Mouse (Mus musculus) cortical plate, adult 2 months (tissue): ENCODE measurements around the gene Gm17324. TPM values are rescaled to one million over a fixed set of nuclear protein-coding genes. Genes with fewer than 3 reads are reported as not detected.

Experiments
- H3K27ac ChIP-seq: fragments of 200-500 bp; 2 replicates; pipeline ENCODE4 v1.5.1; 2012; ENCODE audit warnings: low read length, control low read depth, inconsistent platforms; ENCODE audit not compliant: insufficient read depth
- H3K4me1 ChIP-seq: fragments of 200-500 bp; 2 replicates; pipeline ENCODE4 v1.6.1; 2011; ENCODE audit warnings: low read length; ENCODE audit not compliant: control insufficient read depth, insufficient read depth
- H3K4me3 ChIP-seq: fragments of 200-500 bp; 2 replicates; pipeline ENCODE4 v1.5.1; 2011; ENCODE audit warnings: mild to moderate bottlenecking, low read length, control low read depth; ENCODE audit not compliant: insufficient read depth
- CTCF ChIP-seq: fragments of 200-500 bp; IDR thresholded peaks from 2 replicates; pipeline ENCODE4 v1.5.1; 2011; ENCODE audit warnings: mild to moderate bottlenecking, control low read depth, low read length; ENCODE audit not compliant: insufficient read depth; ENCODE audit errors: extremely low read depth
- POLR2A ChIP-seq: fragments of 200-500 bp; IDR thresholded peaks from 2 replicates; pipeline ENCODE4 v1.6.1; 2011; ENCODE audit warnings: mild to moderate bottlenecking, low read length, control low read depth; ENCODE audit not compliant: insufficient read depth; ENCODE audit errors: extremely low read depth
- polyA plus RNA-seq: library from polyadenylated mRNA; depleted of rRNA; stranded (reverse); fragments of >200 nt; gene quantifications from 2 replicates; pipeline ENCODE4 v1.2.3, GENCODE M21; 2012; rRNA removed

The Gm17324 gene
- polyA plus RNA-seq, 1 experiment = 1.1 TPM

- Histone ChIP-seq H3K4me1 (no peaks in the 10 kb centered on the region), H3K4me3 (no peak overlapping the region), H3K27ac (no peak overlapping the region)
- no peak for TF ChIP-seq CTCF
- no peak for TF ChIP-seq POLR2A
These were observed 16.1 kb downstream of the Gm17324 start for GRCm38 (mm10) chr9:78432471-78432870.

GRCm38 (mm10) chr9:78430486-78430885, 18.1 kb downstream of the Gm17324 start:
- TF ChIP-seq CTCF (no peak), POLR2A (no peak)
- H3K4me3 ChIP-seq = no peak overlapping the region
- no peaks in the 10 kb centered on the region for H3K4me1 ChIP-seq
- H3K27ac ChIP-seq = no peak overlapping the region

GRCm38 (mm10) chr9:78429551-78429950, 19.0 kb downstream of the Gm17324 start:
- H3K4me3 ChIP-seq = no peak overlapping the region
- H3K27ac ChIP-seq = no peak overlapping the region
- no peaks in the 10 kb centered on the region for H3K4me1 ChIP-seq
- TF ChIP-seq POLR2A (no peak), CTCF (no peak)

- Histone ChIP-seq H3K4me1 (no peaks in the 10 kb centered on the region), H3K4me3 (no peak overlapping the region)
- TF ChIP-seq POLR2A (no peak), CTCF (no peak)
These were observed 19.6 kb downstream of the Gm17324 start for GRCm38 (mm10) chr9:78428870-78429432.

GRCm38 (mm10) chr9:78428185-78428584, 20.4 kb downstream of the Gm17324 start:
- TF ChIP-seq POLR2A = no peak
- no peak for TF ChIP-seq CTCF
- no peak overlapping the region for H3K27ac ChIP-seq
- no peak overlapping the region for H3K4me3 ChIP-seq
- H3K4me1 ChIP-seq = no peaks in the 10 kb centered on the region

More at GRCm38 (mm10) chr9:78428870-78429432, 19.6 kb downstream of the Gm17324 start:
- no peak overlapping the region for H3K27ac ChIP-seq

GRCm38 (mm10) chr9:78427362-78427781, 21.2 kb downstream of the Gm17324 start:
- Histone ChIP-seq H3K4me3 (peak overlapping the region; percentile 26), H3K4me1 (no peaks in the 10 kb centered on the region), H3K27ac (no peak overlapping the region)
- TF ChIP-seq CTCF (no peak), POLR2A (no peak)

- Histone ChIP-seq H3K4me3 (no peak overlapping the region), H3K27ac (no peak overlapping the region), H3K4me1 (no peaks in the 10 kb centered on the region)
- TF ChIP-seq CTCF = no peak
- no peak for TF ChIP-seq POLR2A
These were observed 47.0 kb downstream of the Gm17324 start for GRCm38 (mm10) chr9:78401596-78401995.

GRCm38 (mm10) chr9:78400570-78400969, 48.0 kb downstream of the Gm17324 start:
- H3K27ac ChIP-seq = no peak overlapping the region
- TF ChIP-seq CTCF = no peak
- TF ChIP-seq POLR2A = no peak
- H3K4me1 ChIP-seq = no peaks in the 10 kb centered on the region
- H3K4me3 ChIP-seq = no peak overlapping the region

Other genes starting within 250 kb of the Gm17324 start
- gene Gsta1, start 218.1 kb downstream of the Gm17324 start, polyA plus RNA-seq = not detected in 2 replicates
- not detected in 2 replicates for gene Gm3776, start 191.7 kb downstream of the Gm17324 start, polyA plus RNA-seq
- gene Gm10639, start 158.9 kb downstream of the Gm17324 start, polyA plus RNA-seq = not detected in 2 replicates
- not detected in 2 replicates for gene Omt2a, start 134.0 kb downstream of the Gm17324 start, polyA plus RNA-seq
- gene Omt2b, start 121.2 kb downstream of the Gm17324 start, polyA plus RNA-seq = not detected in 2 replicates
- 0.28 and 0.44 TPM in 2 replicates for gene Gsta2, start 93.0 kb downstream of the Gm17324 start, polyA plus RNA-seq
- 0.26 TPM in 1 of 2 replicates, not detected in the other for gene Dppa5a, start 80.6 kb downstream of the Gm17324 start, polyA plus RNA-seq
- 0.06 and 0.08 TPM in 2 replicates for gene Ooep, start 70.1 kb downstream of the Gm17324 start, polyA plus RNA-seq
- gene Ddx43, start 53.0 kb downstream of the Gm17324 start, polyA plus RNA-seq = 0.21 and 0.27 TPM in 2 replicates
- 0.61 and 0.96 TPM in 2 replicates for gene Cgas, start 5.5 kb downstream of the Gm17324 start, polyA plus RNA-seq
- gene Mto1, start 578 bp downstream of the Gm17324 start, polyA plus RNA-seq = 29.6 and 30.4 TPM in 2 replicates
- gene Eef1a1, start 40.4 kb upstream of the Gm17324 start, polyA plus RNA-seq = 3,308 and 3,313 TPM in 2 replicates
- gene Slc17a5, start 139.3 kb upstream of the Gm17324 start, polyA plus RNA-seq = 17.4 and 18.1 TPM in 2 replicates
- 0.31 and 0.53 TPM in 2 replicates for gene Cd109, start 166.8 kb upstream of the Gm17324 start, polyA plus RNA-seq